Mouse (Mus musculus) MEL (cell line): Measurements from ENCODE around the gene Olfr1080.
"Not testable (repeated sequence)": the region's sequence is repeated elsewhere in the genome, so short reads cannot be mapped to it uniquely, and the experiment has no call there.

Experiments used
- CTCF ChIP-seq, 3 experiments: IDR thresholded peaks in 2 of 3; conservative IDR thresholded peaks in 1 of 3; 2 replicates each; pipeline ENCODE4 v1.5.1; 2011 to 2012; ENCODE audit warnings: low read length in 3 of 3, low read depth in 2 of 3, mild to moderate bottlenecking in 2 of 3, improper control_type of control experiment in 1 of 3, inconsistent platforms in 1 of 3, mixed read lengths in 1 of 3, moderate library complexity in 1 of 3; ENCODE audit not compliant: control insufficient read depth in 1 of 3, insufficient read depth in 1 of 3, poor library complexity in 1 of 3, severe bottlenecking in 1 of 3
- MAZ ChIP-seq: IDR thresholded peaks from 2 replicates; pipeline ENCODE4 v1.6.1; 2012; ENCODE audit warnings: low read depth, mild to moderate bottlenecking, inconsistent platforms, low read length, improper control_type of control experiment
- MYC ChIP-seq: IDR thresholded peaks from 2 replicates; pipeline ENCODE4 v1.6.1; 2011; ENCODE audit warnings: low read depth, mild to moderate bottlenecking, low read length, improper control_type of control experiment, moderate library complexity
- RAD21 ChIP-seq: IDR thresholded peaks from 2 replicates; pipeline ENCODE4 v1.6.1; 2011; ENCODE audit warnings: mild to moderate bottlenecking, low read depth, low read length, improper control_type of control experiment

- not testable (repeated sequence) for TF ChIP-seq CTCF (IDR thresholded peaks at IDR 0.05 in 2 of 3, conservative IDR thresholded peaks at IDR 0.05 in 1 of 3; ENCODE audit: control insufficient read depth in 1 of 3, insufficient read depth in 1 of 3, low read depth in 2 of 3, low read length in 3 of 3, poor library complexity in 1 of 3, severe bottlenecking in 1 of 3); MAZ; MYC; RAD21
These were observed 40.8 kb upstream of the Olfr1080 start, which contains the start of gene Olfr1082 for GRCm38 (mm10) chr2:86598866-86599265.
